Mouse (Mus musculus) heart, postnatal 25 days (tissue): Measurements from ENCODE around the gene Stk11. TPM values are rescaled to one million over a fixed set of nuclear protein-coding genes. Genes with fewer than 3 reads are reported as not detected.

Source experiments
- DNase-seq: peaks from one replicate; pipeline ENCODE4 v3.0.0; 2022; ENCODE audit warnings: low spot score
- intact Hi-C: fragments of 180-260 bp; cut with DNase I; formaldehyde crosslinking; loops from one replicate; pipeline ENCODE4 v1.15.1; 2025
- total RNA-seq, 2 experiments: library from RNA; stranded (reverse); gene quantifications; 2 replicates each; pipeline ENCODE4 v1.2.3; 2021

The Stk11 gene
- total RNA-seq, 2 experiments from 2014 or later, result 133 to 138 TPM

DNA sequence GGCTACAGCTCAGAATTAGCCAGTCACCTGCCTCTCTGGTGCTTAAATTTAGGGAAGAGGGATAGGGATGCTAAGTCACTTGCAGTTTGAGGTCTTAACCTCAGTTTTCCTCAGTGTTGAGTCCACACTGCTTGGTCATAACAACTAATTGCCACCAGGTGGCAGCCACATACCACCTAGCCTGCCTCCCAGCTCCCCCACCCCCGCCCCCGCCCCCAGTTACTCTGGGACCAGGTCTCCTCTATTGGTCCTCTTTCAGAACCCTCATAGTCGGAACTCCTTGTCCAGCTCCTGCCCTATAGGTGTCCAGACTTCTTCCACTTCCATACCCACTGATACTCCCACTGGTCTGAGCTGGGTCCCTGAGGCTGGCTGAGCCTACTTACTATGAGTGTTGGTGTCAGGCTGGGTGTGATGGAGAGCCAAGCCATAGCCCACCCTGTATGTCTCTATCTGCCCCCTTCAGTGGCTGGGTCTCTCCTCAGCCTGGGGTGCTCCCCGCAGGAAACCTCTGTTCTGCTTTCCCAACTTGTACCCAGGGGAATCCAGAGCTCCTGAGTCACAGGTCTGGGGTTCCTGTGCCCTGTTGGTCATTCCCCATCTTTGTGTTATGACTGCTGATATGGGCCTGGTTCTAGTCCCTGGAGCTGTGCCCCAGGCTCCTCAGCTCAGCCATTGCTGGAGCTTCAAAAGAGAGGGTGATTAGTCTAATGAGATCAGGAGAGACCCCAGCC, 60.1 kb downstream of the Stk11 start:
- intact Hi-C loops, result loop anchor here (1.0 to 10.0 kb wide), 2 partner anchors 70 to 199 kb away; no protein-coding TSS in a partner anchor
- no peak for DNase-seq

DNA sequence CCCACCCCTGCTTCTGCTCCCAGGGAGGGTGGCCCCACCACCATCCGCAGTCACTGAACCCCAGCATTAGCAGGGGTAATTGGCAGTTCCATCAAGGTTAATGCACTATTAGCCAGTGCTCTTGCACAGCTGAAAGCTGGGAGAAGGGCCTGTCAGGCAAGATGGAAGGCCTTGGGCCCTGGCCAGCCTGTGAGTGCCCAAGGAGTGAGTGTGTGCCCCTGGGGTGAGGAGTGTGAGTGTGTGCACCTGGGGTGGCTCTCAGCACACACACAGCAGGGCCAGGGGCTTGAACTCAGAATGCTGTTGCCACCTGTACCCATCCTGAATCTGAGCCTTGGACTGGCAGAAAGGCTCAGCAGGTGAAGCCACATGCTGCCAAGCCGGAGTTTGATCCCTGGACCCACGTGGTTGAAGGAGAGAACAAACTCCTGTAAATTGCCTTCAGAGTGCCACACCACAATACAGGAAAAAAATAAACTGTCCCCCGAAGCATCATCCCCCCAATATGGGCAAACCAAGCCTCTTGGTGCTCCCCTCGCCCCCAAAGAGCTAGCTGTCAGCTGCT, 60.7 kb downstream of the Stk11 start:
- no peak for DNase-seq
- intact Hi-C loops, result loop anchor here (10.0 kb wide), 1 partner anchor 198 kb away; no protein-coding TSS in a partner anchor

DNA sequence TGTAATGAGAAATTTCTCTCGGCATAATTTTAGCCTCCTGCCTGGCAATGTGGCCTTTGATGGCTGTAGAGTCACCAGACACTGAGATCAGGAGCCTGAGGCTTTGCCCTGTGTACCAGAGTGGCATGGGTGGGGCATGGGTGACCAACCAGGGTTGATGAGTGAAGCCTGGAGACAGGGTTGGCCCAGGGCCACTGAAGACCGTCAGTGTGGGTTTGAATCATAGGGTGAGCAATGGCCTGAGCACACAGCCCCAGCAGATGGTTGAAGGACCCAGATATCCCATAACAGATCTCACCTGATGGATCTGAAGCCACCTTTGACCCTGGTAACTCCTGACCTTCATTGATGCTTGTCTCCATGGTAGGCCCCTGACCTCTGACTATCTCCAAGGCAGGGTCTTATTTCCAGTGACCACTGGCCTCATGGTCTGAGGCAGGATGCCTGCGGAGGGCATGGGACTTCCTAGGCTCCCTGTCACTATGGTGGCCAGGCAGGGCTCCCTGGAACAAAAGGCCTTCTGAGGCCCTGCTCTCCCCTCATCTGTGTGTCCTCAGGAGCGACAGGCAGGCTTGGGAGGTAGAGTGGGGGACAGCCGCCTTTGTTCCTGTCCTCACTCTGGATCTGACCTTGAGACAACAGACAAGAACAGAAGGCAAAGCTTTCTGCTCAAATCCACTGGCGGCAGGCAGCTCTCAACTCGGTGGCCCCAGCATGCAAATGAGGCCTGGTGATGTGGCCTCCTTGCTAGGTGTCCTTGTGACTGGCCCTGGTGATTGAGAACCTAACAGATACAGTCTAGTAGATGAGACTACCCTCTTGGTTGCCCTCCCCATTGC, 62.1 kb downstream of the Stk11 start:
- intact Hi-C loops, result loop anchor here (10.0 kb wide), 1 partner anchor 197 kb away; no protein-coding TSS in a partner anchor
- no peak for DNase-seq

DNA sequence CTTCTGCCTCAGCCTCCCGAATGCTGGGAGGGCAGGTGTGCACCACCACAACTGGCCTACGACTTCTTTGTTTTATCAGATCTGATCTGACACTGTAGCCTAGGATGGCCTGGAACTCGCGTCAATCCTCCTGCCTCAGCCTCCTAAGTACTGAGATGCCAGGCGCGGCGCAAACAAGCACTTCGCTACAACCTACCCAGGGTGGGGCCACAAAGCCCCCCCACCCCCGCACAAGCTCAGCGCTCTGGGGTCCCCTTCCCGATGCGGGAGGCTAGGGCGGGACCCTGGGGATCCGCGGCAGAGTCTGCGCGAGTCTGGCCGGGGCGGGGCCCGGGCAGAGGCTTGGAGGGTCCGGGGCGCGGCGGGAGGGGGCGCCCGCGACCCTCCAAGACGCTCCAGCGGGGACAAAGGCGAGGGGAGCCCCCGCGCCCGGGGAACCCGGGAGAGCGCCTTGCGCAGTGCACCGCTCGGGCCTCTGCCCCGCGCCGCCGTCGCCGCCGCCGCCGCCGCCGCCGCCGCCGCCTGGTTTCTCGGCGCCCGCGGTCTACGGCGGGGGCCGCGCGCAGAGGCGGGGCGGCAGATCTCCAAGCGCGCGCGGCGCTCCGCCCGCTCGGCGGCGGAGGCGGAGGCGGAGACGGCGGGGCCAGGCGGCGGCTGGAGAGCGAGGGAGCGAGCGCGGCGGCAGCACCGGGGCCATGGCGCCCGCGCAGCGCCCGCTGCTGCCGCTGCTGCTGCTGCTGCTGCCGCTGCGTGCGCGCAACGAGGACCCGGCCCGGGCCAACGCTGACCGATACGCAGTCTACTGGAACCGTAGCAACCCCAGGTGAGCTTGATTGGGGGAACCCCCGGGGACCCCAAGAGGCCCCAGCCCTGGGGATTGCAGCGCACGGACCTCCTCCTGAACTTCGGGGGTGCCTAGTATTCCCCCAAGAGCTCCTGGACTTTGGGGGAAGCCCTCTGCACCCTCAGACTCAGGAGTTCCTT, 63.8 kb downstream of the Stk11 start, which contains the start of gene Efna2:
Gene Efna2, plus strand, starts transcription at position 415 of the 984 bp plus-strand sequence.
- no peak for DNase-seq
- intact Hi-C loops, result loop anchor here (10.0 kb wide), 1 partner anchor 195 kb away; no protein-coding TSS in a partner anchor

Other genes with a start within 250 kb of the Stk11 start
- under 1 TPM in 1 of 2 experiments, not detected in 1; 0.44 TPM for gene Prtn3, start 241.3 kb upstream of the Stk11 start, total RNA-seq
- gene Plppr3, start 241.2 kb upstream of the Stk11 start, total RNA-seq, result not detected
- gene Elane, start 229.6 kb upstream of the Stk11 start, total RNA-seq, result not detected
- 10 to 100 TPM; 11.1 to 61.8 TPM for gene Cfd, start 224.9 kb upstream of the Stk11 start, total RNA-seq
- gene Med16, start 206.9 kb upstream of the Stk11 start, total RNA-seq, result 10 to 100 TPM; 49.2 to 50.7 TPM
- gene Gm26602, start 204.9 kb upstream of the Stk11 start, total RNA-seq, result not detected
- under 1 TPM; 0.14 to 0.18 TPM for gene Kiss1r, start 198.8 kb upstream of the Stk11 start, total RNA-seq
- 10 to 100 TPM; 81.1 to 82.9 TPM for gene R3hdm4, start 194.6 kb upstream of the Stk11 start, total RNA-seq
- gene Arid3a, start 188.8 kb upstream of the Stk11 start, total RNA-seq, result 1 to 10 TPM; 1.9 to 2.0 TPM
- gene Wdr18, start 155.7 kb upstream of the Stk11 start, total RNA-seq, result 10 to 100 TPM; 20.5 to 30.1 TPM
- under 1 TPM; 0.14 to 0.21 TPM for gene Grin3b, start 145.1 kb upstream of the Stk11 start, total RNA-seq
- gene Tmem259, start 131.5 kb upstream of the Stk11 start, total RNA-seq, result 100 to 1,000 TPM; 110 to 115 TPM
- 10 to 100 TPM; 35.9 to 36.6 TPM for gene Cnn2, start 127.2 kb upstream of the Stk11 start, total RNA-seq
- 1 to 10 TPM; 6.5 to 6.7 TPM for gene Abca7, start 119.3 kb upstream of the Stk11 start, total RNA-seq
- 1 to 10 TPM; 4.7 to 4.9 TPM for gene Arhgap45, start 99.2 kb upstream of the Stk11 start, total RNA-seq
- gene Polr2e, start 76.0 kb upstream of the Stk11 start, total RNA-seq, result 10 to 100 TPM; 79.3 to 81.2 TPM
- 100 to 1,000 TPM; 691 to 812 TPM for gene Gpx4, start 68.6 kb upstream of the Stk11 start, total RNA-seq
- gene Sbno2, start 10.2 kb upstream of the Stk11 start, total RNA-seq, result 10 to 100 TPM; 11.0 to 11.6 TPM
- 1,000 to 10,000 TPM; 1,252 to 1,264 TPM for gene Atp5d, start 22.8 kb downstream of the Stk11 start, total RNA-seq
- 1 to 10 TPM; 2.4 to 3.1 TPM for gene Cbarp, start 25.0 kb downstream of the Stk11 start, total RNA-seq
- 100 to 1,000 TPM in 1 of 2 experiments, 10 to 100 TPM in 1; 92.1 to 120 TPM for gene Midn, start 32.5 kb downstream of the Stk11 start, total RNA-seq
- 10 to 100 TPM; 31.7 to 43.1 TPM for gene Cirbp, start 50.2 kb downstream of the Stk11 start, total RNA-seq
- 1 to 10 TPM; 4.2 to 5.2 TPM for gene 1600002K03Rik, start 57.1 kb downstream of the Stk11 start, total RNA-seq
- 1 to 10 TPM in 1 of 2 experiments, under 1 TPM in 1; 0.91 to 1.1 TPM for gene Efna2, start 63.7 kb downstream of the Stk11 start, total RNA-seq
- 10 to 100 TPM; 15.3 to 16.7 TPM for gene Mum1, start 110.6 kb downstream of the Stk11 start, total RNA-seq
- gene Ndufs7, start 133.3 kb downstream of the Stk11 start, total RNA-seq, result 100 to 1,000 TPM; 957 to 967 TPM
- gene Gamt, start 145.2 kb downstream of the Stk11 start, total RNA-seq, result 1 to 10 TPM; 9.0 to 9.3 TPM
- gene Dazap1, start 145.7 kb downstream of the Stk11 start, total RNA-seq, result 10 to 100 TPM; 55.0 to 69.6 TPM
- gene Rps15, start 176.7 kb downstream of the Stk11 start, total RNA-seq, result 100 to 1,000 TPM; 703 to 732 TPM
- gene Apc2, start 180.2 kb downstream of the Stk11 start, total RNA-seq, result 1 to 10 TPM; 3.4 to 4.0 TPM
- 10 to 100 TPM; 11.4 to 13.8 TPM for gene 2310011J03Rik, start 204.7 kb downstream of the Stk11 start, total RNA-seq
- gene Pcsk4, start 213.7 kb downstream of the Stk11 start, total RNA-seq, result 1 to 10 TPM; 1.3 to 1.6 TPM
- gene Reep6, start 214.2 kb downstream of the Stk11 start, total RNA-seq, result 1 to 10 TPM; 1.9 to 2.1 TPM
- 10 to 100 TPM; 68.4 to 71.7 TPM for gene Adamtsl5, start 232.6 kb downstream of the Stk11 start, total RNA-seq
- under 1 TPM; 0.18 to 0.36 TPM for gene Plk5, start 240.7 kb downstream of the Stk11 start, total RNA-seq